Mouse (Mus musculus): ENCODE results near the gene Actr10.

GRCm38 (mm10) chr12:70937571-70938384 is at the start of gene Actr10:
- no peak for TF ChIP-seq E2F4 (IDR thresholded peaks at IDR 0.05; ENCODE audit: insufficient replicate concordance, low read depth, low read length)
- no peak for TF ChIP-seq EP300 (IDR thresholded peaks at IDR 0.05; ENCODE audit: low read length)
- peak; percentile 97 for TF ChIP-seq POLR2A (IDR thresholded peaks at IDR 0.05; ENCODE audit: low read depth, low read length)
- TF ChIP-seq MXI1 (IDR thresholded peaks at IDR 0.05; ENCODE audit: low read depth, low read length), result peak; percentile 14; the same call in 1 of the 2 replicates
